Mouse (Mus musculus) myocyte (in vitro differentiated cells): ENCODE data around the gene Pdzd9. TPM values are rescaled to one million over a fixed set of nuclear protein-coding genes. Genes with fewer than 3 reads are reported as not detected.
A peak's percentile ranks its signal among the peaks of the same experiment; 100 is the strongest.

Experiments used
- H3K27me3 ChIP-seq: one replicate; pipeline ENCODE4 v1.6.1; 2011; ENCODE audit not compliant: control insufficient read depth, insufficient read depth, insufficient read length
- H3K36me3 ChIP-seq: one replicate; pipeline ENCODE4 v1.6.1; 2011; ENCODE audit not compliant: control insufficient read depth, insufficient read depth
- H3K4me2 ChIP-seq: one replicate; pipeline ENCODE4 v1.6.1; 2011; ENCODE audit warnings: low read depth, control low read depth
- H3K4me3 ChIP-seq: one replicate; pipeline ENCODE4 v1.5.1; 2011; ENCODE audit warnings: mild to moderate bottlenecking, control low read depth, moderate library complexity
- H3K79me2 ChIP-seq: one replicate; pipeline ENCODE4 v1.6.1; 2011; ENCODE audit not compliant: control insufficient read depth, insufficient read depth
- H3ac ChIP-seq: one replicate; pipeline ENCODE4 v1.6.1; 2011; ENCODE audit not compliant: control insufficient read depth, insufficient read length
- CEBPB ChIP-seq: IDR thresholded peaks from 2 replicates; pipeline ENCODE4 v1.6.1; 2011; ENCODE audit warnings: mild to moderate bottlenecking, moderate library complexity; ENCODE audit not compliant: poor library complexity, insufficient read depth, severe bottlenecking
- E2F4 ChIP-seq: IDR thresholded peaks from one replicate; pipeline ENCODE4 v1.6.1; 2011; ENCODE audit warnings: mild to moderate bottlenecking, control low read depth, moderate library complexity; ENCODE audit not compliant: insufficient read depth
- MAX ChIP-seq: IDR thresholded peaks from one replicate; pipeline ENCODE4 v1.6.1; 2011; ENCODE audit warnings: low read depth, mild to moderate bottlenecking, control low read depth
- MYOD1 ChIP-seq, 3 experiments: IDR thresholded peaks; one replicate each; pipeline ENCODE4 v1.6.1; 2011; ENCODE audit warnings: control low read depth in 2 of 3, low read depth in 2 of 3, mild to moderate bottlenecking in 2 of 3, moderate library complexity in 1 of 3; ENCODE audit not compliant: insufficient read length in 2 of 3, control insufficient read depth in 1 of 3
- MYOG ChIP-seq, 3 experiments: IDR thresholded peaks; one replicate each; pipeline ENCODE4 v1.6.1; 2011; ENCODE audit warnings: control low read depth in 2 of 3, low read depth in 2 of 3, mild to moderate bottlenecking in 2 of 3; ENCODE audit not compliant: insufficient read length in 2 of 3, control insufficient read depth in 1 of 3, insufficient read depth in 1 of 3
- POLR2A ChIP-seq: IDR thresholded peaks from one replicate; pipeline ENCODE4 v1.6.1; 2011; ENCODE audit warnings: low read depth, mild to moderate bottlenecking, control low read depth, moderate library complexity; ENCODE audit not compliant: insufficient read length
- POLR2AphosphoS2 ChIP-seq: IDR thresholded peaks from one replicate; pipeline ENCODE4 v1.6.1; 2011; ENCODE audit warnings: low read depth, control low read depth; ENCODE audit not compliant: insufficient read length
- REST ChIP-seq: IDR thresholded peaks from one replicate; pipeline ENCODE4 v1.6.1; 2011; ENCODE audit warnings: mild to moderate bottlenecking, control low read depth, moderate library complexity; ENCODE audit not compliant: insufficient read depth, insufficient read length
- SRF ChIP-seq: IDR thresholded peaks from one replicate; pipeline ENCODE4 v1.6.1; 2011; ENCODE audit warnings: low read depth; ENCODE audit not compliant: control insufficient read depth, insufficient read length
- TCF12 ChIP-seq: IDR thresholded peaks from one replicate; pipeline ENCODE4 v1.6.1; 2011; ENCODE audit warnings: mild to moderate bottlenecking, control low read depth; ENCODE audit not compliant: poor library complexity, insufficient read depth, severe bottlenecking
- TCF3 ChIP-seq: IDR thresholded peaks from one replicate; pipeline ENCODE4 v1.6.1; 2011; ENCODE audit warnings: low read depth, control low read depth; ENCODE audit not compliant: insufficient read length
- USF1 ChIP-seq: IDR thresholded peaks from one replicate; pipeline ENCODE4 v1.6.1; 2011; ENCODE audit warnings: low read depth, mild to moderate bottlenecking, control low read depth, moderate library complexity
- polyA plus RNA-seq: library from polyadenylated mRNA; unstranded; fragments of >200 nt; fragmentation: generic; extraction: Trizol; gene quantifications from one replicate; pipeline ENCODE4 v1.2.1, GENCODE M21; 2012; ENCODE audit warnings: missing spikeins

The Pdzd9 gene
- polyA plus RNA-seq, 1 experiment = 0.16 TPM

GRCm38 (mm10) chr7:120679023-120679422, 8.9 kb upstream of the Pdzd9 start:
- Histone ChIP-seq H3K79me2 (peaks cover 55% of the 10 kb centered on the region), H3K27me3 (no peaks in the 10 kb centered on the region), H3K36me3 (no peaks in the 10 kb centered on the region), H3K4me2 (peak overlapping the region; percentile 97), H3ac (no peak overlapping the region), H3K4me3 (peak overlapping the region; percentile 58)
- TF ChIP-seq TCF12 = no peak
- no peak for TF ChIP-seq MAX
- no peak for TF ChIP-seq POLR2AphosphoS2
- no peak for TF ChIP-seq POLR2A

GRCm38 (mm10) chr7:120677764-120678531, 7.8 kb upstream of the Pdzd9 start:
- Histone ChIP-seq H3K79me2 (peaks cover 53% of the 10 kb centered on the region), H3K4me3 (peak overlapping the region; percentile 58), H3K36me3 (no peaks in the 10 kb centered on the region), H3K4me2 (peak overlapping the region; percentile 97), H3ac (peak overlapping the region; percentile 83), H3K27me3 (no peaks in the 10 kb centered on the region)
- TF ChIP-seq E2F4 (no peak), USF1 (no peak), POLR2A (no peak), CEBPB (no peak)

- no peak for TF ChIP-seq MYOD1 (IDR thresholded peaks at IDR 0.05; ENCODE audit: control insufficient read depth in 1 of 3, insufficient read length in 2 of 3, low read depth in 2 of 3)
- TF ChIP-seq CEBPB = no peak
- TF ChIP-seq POLR2A = peak; percentile 48
- no peaks in the 10 kb centered on the region for H3K36me3 ChIP-seq
- peak within 1 kb of the TSS; percentile 83 for H3ac ChIP-seq
- peak within 1 kb of the TSS; percentile 97 for H3K4me2 ChIP-seq
- H3K27me3 ChIP-seq = no peaks in the 10 kb centered on the region
- peaks cover 44% of the 10 kb centered on the region for H3K79me2 ChIP-seq
- peak within 1 kb of the TSS; percentile 58 for H3K4me3 ChIP-seq
Measured at GRCm38 (mm10) chr7:120677001-120677643, 7.0 kb upstream of the Pdzd9 start, which contains the start of gene Mosmo. Gene Mosmo, plus strand, starts transcription at chr7:120677618.

- H3K36me3 ChIP-seq = no peaks in the 10 kb centered on the region
- H3K4me3 ChIP-seq = no peak overlapping the region
- TF ChIP-seq MYOG (IDR thresholded peaks at IDR 0.05; ENCODE audit: control insufficient read depth in 1 of 3, insufficient read depth in 1 of 3, insufficient read length in 2 of 3, low read depth in 2 of 3) (no peak), TCF3 (no peak), E2F4 (no peak), SRF (no peak), POLR2A (no peak), MAX (no peak), TCF12 (no peak), CEBPB (no peak), USF1 (no peak), POLR2AphosphoS2 (no peak), REST (no peak)
- H3ac ChIP-seq = no peak overlapping the region
- peak overlapping the region; percentile 82 for H3K4me2 ChIP-seq
- no peaks in the 10 kb centered on the region for H3K79me2 ChIP-seq
- no peaks in the 10 kb centered on the region for H3K27me3 ChIP-seq
Measured at GRCm38 (mm10) chr7:120671271-120671670, 1.1 kb upstream of the Pdzd9 start.

GRCm38 (mm10) chr7:120662079-120662478, 8.1 kb downstream of the Pdzd9 start:
- TF ChIP-seq MYOG (IDR thresholded peaks at IDR 0.05; ENCODE audit: control insufficient read depth in 1 of 3, insufficient read depth in 1 of 3, insufficient read length in 2 of 3, low read depth in 2 of 3) (no peak), TCF3 (no peak), POLR2AphosphoS2 (no peak)
- no peak overlapping the region for H3K4me2 ChIP-seq
- H3K36me3 ChIP-seq = peaks cover 13% of the 10 kb centered on the region
- no peak overlapping the region for H3K4me3 ChIP-seq
- H3K79me2 ChIP-seq = no peaks in the 10 kb centered on the region
- no peaks in the 10 kb centered on the region for H3K27me3 ChIP-seq
- H3ac ChIP-seq = no peak overlapping the region
